Mouse (Mus musculus): ENCODE measurements at regions not wholly inside any gene's neighbourhood (a gene's known extent, or its start where the extent isn't known, plus 50 kb on each side); places are given as distances from the start of the nearest gene placed in this dataset.

DNA sequence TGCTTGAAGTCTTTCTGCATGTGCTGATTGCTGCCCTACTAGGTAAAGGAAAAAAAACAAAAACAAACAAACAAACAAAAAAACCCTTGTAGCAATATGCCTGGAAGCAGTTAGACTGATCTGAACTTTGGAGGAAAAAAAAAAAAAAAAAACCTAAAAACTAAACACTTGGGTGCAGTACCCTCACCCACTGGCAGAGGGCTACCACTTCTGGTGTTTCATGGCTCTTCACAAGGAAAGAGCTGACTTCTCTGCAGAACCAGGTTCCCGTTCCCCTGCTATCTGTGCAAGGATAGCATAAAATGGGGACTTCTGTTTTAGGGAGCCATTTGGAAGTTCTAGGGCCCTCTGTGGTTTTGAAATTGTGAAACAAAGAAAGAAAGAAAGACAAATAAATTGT, 52.2 kb upstream of the Otud4 start:
- H3K4me1 ChIP-seq (ENCODE audit: control insufficient read depth, insufficient read depth, low read length) = peaks cover 5% of the 10 kb centered on the region
- H3K4me3 ChIP-seq (ENCODE audit: insufficient read depth, low read length) = no peak overlapping the region
- TF ChIP-seq CTCF (IDR thresholded peaks at IDR 0.05; ENCODE audit: low read depth, low read length) (0 out of 2 replicates have a peak, but pooled peaks have one; percentile 13), POLR2A (IDR thresholded peaks at IDR 0.05; ENCODE audit: borderline replicate concordance, low read depth, low read length) (no peak)
- H3K27ac ChIP-seq (ENCODE audit: insufficient read depth, low read depth, low read length) = no peak overlapping the region

DNA sequence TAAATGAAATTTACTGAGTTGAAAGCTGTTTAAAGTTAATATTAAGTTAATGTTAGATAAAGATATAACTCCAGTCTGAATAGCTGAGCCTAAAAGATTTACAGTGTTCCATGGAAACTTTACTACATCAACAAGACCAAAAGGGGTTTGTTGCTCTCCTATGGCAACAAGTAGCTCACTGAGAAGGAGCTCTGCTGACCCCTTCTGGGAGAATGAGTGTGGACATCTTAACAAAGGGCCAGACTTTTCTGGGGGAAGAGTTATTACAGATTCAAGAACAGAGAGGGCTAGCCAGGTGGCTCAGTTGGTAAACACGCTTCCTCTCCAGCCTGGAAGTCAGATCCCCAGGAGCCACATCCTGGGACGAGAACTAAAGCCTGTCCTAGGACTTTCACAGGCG, 54.5 kb upstream of the Otud4 start:
- Histone ChIP-seq H3K27ac (ENCODE audit: insufficient read depth, low read depth, low read length) (no peak overlapping the region), H3K4me3 (ENCODE audit: insufficient read depth, low read length) (no peak overlapping the region), H3K4me1 (ENCODE audit: control insufficient read depth, insufficient read depth, low read length) (peaks cover 5% of the 10 kb centered on the region)
- no peak for TF ChIP-seq POLR2A (IDR thresholded peaks at IDR 0.05; ENCODE audit: borderline replicate concordance, low read depth, low read length)
- no peak for TF ChIP-seq CTCF (IDR thresholded peaks at IDR 0.05; ENCODE audit: low read depth, low read length)

DNA sequence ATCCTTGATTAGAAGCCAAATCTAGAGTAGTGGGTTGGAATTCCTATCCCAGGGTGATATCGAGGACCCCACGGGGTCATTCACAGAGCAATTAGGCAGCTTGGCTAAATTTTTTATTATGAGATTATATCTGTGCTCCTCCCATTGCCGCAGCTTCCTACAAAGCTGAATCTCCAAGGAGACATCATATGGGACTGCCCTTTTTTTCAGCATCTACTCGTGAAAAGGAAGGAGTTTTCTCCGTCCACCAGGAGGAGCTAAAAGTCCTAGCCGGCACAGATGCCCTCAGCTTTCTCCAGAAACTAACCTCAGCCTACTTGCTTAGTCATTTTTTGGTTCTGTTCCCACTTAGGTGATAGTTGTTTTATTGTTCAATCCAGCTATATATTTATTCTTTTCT, 56.1 kb upstream of the Otud4 start:
- Histone ChIP-seq H3K4me1 (ENCODE audit: control insufficient read depth, insufficient read depth, low read length) (peaks cover 5% of the 10 kb centered on the region), H3K27ac (ENCODE audit: insufficient read depth, low read depth, low read length) (no peak overlapping the region), H3K4me3 (ENCODE audit: insufficient read depth, low read length) (no peak overlapping the region)
- TF ChIP-seq POLR2A (IDR thresholded peaks at IDR 0.05; ENCODE audit: borderline replicate concordance, low read depth, low read length) = no peak

DNA sequence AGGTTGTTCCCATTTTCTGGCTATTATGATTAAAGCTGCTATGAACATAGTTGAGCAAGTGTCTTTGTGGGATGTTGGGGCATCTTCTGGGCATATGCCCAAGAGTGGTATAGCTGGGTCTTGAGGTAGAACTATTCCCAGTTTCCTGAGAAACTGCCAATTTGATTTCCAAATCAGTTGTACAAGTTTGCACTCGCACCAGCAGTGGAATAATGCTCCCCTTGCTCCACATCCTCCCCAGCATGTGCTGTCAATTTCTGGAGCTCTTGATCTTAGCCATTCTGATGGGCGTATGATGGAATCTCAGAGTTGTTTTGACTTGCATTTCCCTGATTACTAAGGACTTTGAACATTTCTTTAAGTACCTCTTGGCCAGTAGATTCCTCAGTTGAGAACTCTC, 57.2 kb upstream of the Otud4 start:
- Histone ChIP-seq H3K4me3 (ENCODE audit: insufficient read depth, low read length) (no peak overlapping the region), H3K4me1 (ENCODE audit: control insufficient read depth, insufficient read depth, low read length) (peaks cover 2% of the 10 kb centered on the region; the same call in 1 of the 2 replicates), H3K27ac (ENCODE audit: insufficient read depth, low read depth, low read length) (no peak overlapping the region)
- TF ChIP-seq CTCF (IDR thresholded peaks at IDR 0.05; ENCODE audit: low read depth, low read length) (no peak), POLR2A (IDR thresholded peaks at IDR 0.05; ENCODE audit: borderline replicate concordance, low read depth, low read length) (no peak)

DNA sequence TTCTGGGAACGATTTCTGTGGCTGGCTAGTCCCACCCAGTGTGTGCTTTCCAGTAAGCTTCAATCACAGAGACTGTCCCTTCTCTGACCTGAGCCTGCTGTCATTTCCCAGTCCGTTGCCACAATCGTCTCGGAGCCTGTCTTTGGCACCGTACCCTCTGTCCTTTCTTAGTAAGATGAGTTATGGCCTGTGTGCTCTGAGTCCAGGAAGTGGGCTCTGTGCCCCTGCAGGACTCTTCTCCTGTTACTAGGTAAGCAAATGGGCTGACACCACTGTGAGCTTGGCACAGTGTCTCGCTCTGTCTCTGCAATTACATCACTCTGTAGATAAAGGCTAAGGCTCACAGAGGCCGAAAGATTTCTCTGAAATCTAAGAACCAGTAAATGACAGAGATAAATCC, 63.3 kb upstream of the Otud4 start:
- Histone ChIP-seq H3K4me3 (ENCODE audit: insufficient read depth, low read length) (no peak overlapping the region), H3K27ac (ENCODE audit: insufficient read depth, low read depth, low read length) (no peak overlapping the region), H3K4me1 (ENCODE audit: control insufficient read depth, insufficient read depth, low read length) (no peaks in the 10 kb centered on the region)
- no peak for TF ChIP-seq POLR2A (IDR thresholded peaks at IDR 0.05; ENCODE audit: borderline replicate concordance, low read depth, low read length)
- TF ChIP-seq CTCF (IDR thresholded peaks at IDR 0.05; ENCODE audit: low read depth, low read length) = no peak

DNA sequence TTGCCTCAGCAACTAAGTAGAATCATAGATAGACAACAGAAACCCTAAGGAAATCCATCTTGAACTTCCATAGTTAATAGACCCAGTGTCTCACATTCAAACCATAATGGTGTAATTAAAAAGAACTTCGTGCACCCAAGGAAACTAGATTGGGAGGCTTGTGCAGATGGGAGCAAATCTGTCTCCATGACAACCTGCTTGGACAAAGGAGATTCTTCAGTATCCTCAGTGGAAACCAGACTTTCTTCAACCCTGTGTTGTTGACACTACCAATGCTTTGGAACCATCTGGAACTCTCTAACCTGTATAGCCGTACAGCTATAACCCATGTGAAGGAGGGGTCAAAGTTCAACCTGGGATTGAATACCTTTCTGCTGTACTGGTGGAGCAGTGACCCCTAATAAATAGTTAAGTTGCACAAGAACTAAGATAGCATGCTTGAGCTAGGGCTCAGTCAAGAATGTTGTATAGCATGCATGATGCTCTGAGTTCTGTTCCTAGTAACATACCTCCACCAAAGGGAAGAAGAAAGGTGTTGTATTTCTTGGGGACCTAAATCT, 64.2 kb upstream of the Otud4 start:
- Histone ChIP-seq H3K4me3 (ENCODE audit: insufficient read depth, low read length) (no peak overlapping the region), H3K4me1 (ENCODE audit: control insufficient read depth, insufficient read depth, low read length) (no peaks in the 10 kb centered on the region), H3K27ac (ENCODE audit: insufficient read depth, low read depth, low read length) (no peak overlapping the region)
- TF ChIP-seq CTCF (IDR thresholded peaks at IDR 0.05; ENCODE audit: low read depth, low read length) (no peak), POLR2A (IDR thresholded peaks at IDR 0.05; ENCODE audit: borderline replicate concordance, low read depth, low read length) (no peak)

DNA sequence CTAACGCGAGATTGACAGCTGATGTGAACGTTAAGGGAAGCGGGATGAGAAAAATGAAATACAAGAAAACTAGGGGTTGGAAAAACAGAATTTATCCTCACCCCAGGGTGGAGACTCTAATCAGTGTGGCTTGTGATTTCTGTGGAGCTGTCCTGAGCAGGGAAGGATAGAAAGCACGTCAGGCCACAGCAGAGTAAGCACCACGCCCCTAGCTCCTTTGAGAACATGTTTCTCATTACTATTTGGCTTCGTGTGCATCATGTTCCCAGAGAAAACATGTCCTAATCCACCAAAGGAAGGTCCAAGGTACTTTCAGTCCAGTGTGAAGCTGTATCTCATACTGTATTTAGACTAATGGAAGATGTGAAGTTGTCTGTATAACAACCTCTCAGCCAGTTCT, 65.9 kb upstream of the Otud4 start:
- Histone ChIP-seq H3K4me1 (ENCODE audit: control insufficient read depth, insufficient read depth, low read length) (no peaks in the 10 kb centered on the region), H3K4me3 (ENCODE audit: insufficient read depth, low read length) (no peak overlapping the region), H3K27ac (ENCODE audit: insufficient read depth, low read depth, low read length) (no peak overlapping the region)
- TF ChIP-seq CTCF (IDR thresholded peaks at IDR 0.05; ENCODE audit: low read depth, low read length) (no peak), POLR2A (IDR thresholded peaks at IDR 0.05; ENCODE audit: borderline replicate concordance, low read depth, low read length) (no peak)

DNA sequence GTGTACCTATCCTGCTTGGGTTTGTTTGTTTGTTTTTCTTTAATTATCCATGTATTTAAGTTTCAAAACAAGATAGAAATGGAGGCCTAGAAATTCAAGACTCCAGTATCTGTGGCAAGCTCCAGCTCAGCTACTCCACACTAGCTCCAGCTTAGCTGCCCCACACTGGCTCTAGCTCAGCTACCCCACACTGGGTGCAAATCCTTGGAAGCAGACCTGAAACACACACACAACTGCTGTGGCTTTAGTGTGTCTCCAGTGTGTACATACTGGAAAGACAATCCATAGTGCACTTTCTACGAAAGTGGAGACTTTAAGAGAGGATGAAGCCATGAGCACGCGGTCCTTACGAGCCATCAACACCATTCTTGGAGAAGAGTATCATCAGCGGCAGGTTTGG, 66.9 kb upstream of the Otud4 start:
- Histone ChIP-seq H3K4me3 (ENCODE audit: insufficient read depth, low read length) (no peak overlapping the region), H3K4me1 (ENCODE audit: control insufficient read depth, insufficient read depth, low read length) (no peaks in the 10 kb centered on the region), H3K27ac (ENCODE audit: insufficient read depth, low read depth, low read length) (no peak overlapping the region)
- TF ChIP-seq POLR2A (IDR thresholded peaks at IDR 0.05; ENCODE audit: borderline replicate concordance, low read depth, low read length) = no peak
- no peak for TF ChIP-seq CTCF (IDR thresholded peaks at IDR 0.05; ENCODE audit: low read depth, low read length)

DNA sequence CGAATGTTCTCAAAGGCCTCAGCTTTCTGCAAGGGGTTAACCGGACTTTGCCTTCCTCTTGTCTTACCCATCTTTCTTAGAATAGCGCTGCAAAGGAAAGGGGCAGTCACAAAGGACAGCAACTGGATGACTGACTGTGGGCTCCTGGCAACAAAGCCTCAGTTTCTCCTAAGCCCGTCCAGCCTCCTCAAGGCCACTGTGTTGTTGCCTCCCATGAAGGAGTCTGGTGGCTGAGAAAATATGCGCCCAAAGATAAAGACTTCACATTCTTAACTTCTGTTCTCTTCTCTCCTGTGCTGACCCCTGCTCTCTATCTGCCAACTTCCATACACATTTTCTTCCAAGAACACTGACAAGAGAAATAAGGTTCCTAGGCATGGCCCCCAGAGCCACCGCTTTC, 76.3 kb upstream of the Otud4 start:
- H3K27ac ChIP-seq (ENCODE audit: insufficient read depth, low read depth, low read length) = no peak overlapping the region
- H3K4me3 ChIP-seq (ENCODE audit: insufficient read depth, low read length) = no peak overlapping the region
- no peak for TF ChIP-seq CTCF (IDR thresholded peaks at IDR 0.05; ENCODE audit: low read depth, low read length)
- TF ChIP-seq POLR2A (IDR thresholded peaks at IDR 0.05; ENCODE audit: borderline replicate concordance, low read depth, low read length) = no peak
- H3K4me1 ChIP-seq (ENCODE audit: control insufficient read depth, insufficient read depth, low read length) = peaks cover 15% of the 10 kb centered on the region

DNA sequence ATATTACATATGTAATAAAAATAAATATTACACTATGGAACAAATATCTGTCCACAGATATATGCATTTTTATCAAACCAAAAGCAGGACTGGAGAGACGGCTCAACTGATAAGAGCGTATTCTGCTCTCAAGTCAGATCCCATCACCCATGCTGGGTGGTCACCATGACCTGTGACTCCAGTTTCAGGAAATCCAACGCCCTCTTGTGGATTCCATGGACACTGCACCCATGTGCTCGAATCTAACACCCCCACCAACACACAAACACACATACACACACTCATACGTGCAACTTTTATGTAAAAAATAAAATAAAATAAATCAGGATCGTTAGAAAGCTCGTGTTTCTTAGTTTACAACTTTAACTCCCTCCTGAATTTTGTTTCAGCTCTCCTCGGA, 76.7 kb upstream of the Otud4 start:
- Histone ChIP-seq H3K4me3 (ENCODE audit: insufficient read depth, low read length) (no peak overlapping the region), H3K27ac (ENCODE audit: insufficient read depth, low read depth, low read length) (no peak overlapping the region), H3K4me1 (ENCODE audit: control insufficient read depth, insufficient read depth, low read length) (peaks cover 15% of the 10 kb centered on the region)
- TF ChIP-seq CTCF (IDR thresholded peaks at IDR 0.05; ENCODE audit: low read depth, low read length) (peak; percentile 46; the same call in 1 of the 2 replicates), POLR2A (IDR thresholded peaks at IDR 0.05; ENCODE audit: borderline replicate concordance, low read depth, low read length) (no peak)

DNA sequence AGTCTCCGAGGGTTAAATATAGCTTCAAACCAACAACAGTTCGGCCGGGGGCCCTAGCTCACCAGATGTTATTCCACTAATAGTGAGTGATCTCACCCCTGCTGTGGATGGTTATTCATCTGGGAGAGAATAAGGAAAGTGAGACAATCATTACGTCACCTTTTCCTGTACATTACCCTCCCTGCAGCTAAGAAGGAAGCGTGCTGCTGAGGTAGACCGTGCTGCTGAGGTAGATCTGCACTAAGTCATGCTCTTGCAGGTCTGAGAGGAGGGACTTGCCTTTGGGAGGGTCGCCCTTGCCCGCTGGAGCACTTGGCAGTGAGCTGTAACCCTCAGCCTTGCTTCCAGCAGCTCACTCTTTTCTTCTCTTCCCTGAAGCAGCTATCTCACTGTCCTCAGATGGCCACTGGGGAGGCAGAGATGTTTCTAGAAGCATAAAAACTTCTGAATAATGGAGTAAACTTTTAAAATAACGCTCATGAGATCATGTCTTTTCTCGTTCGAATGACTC, 77.3 kb upstream of the Otud4 start:
- H3K4me1 ChIP-seq (ENCODE audit: control insufficient read depth, insufficient read depth, low read length) = peaks cover 15% of the 10 kb centered on the region
- H3K27ac ChIP-seq (ENCODE audit: insufficient read depth, low read depth, low read length) = peak overlapping the region; percentile 53
- TF ChIP-seq CTCF (IDR thresholded peaks at IDR 0.05; ENCODE audit: low read depth, low read length) (no peak), POLR2A (IDR thresholded peaks at IDR 0.05; ENCODE audit: borderline replicate concordance, low read depth, low read length) (no peak)
- peak overlapping the region; percentile 40 for H3K4me3 ChIP-seq (ENCODE audit: insufficient read depth, low read length)
